Mouse (Mus musculus): ENCODE data around the gene Zeb2.

DNA sequence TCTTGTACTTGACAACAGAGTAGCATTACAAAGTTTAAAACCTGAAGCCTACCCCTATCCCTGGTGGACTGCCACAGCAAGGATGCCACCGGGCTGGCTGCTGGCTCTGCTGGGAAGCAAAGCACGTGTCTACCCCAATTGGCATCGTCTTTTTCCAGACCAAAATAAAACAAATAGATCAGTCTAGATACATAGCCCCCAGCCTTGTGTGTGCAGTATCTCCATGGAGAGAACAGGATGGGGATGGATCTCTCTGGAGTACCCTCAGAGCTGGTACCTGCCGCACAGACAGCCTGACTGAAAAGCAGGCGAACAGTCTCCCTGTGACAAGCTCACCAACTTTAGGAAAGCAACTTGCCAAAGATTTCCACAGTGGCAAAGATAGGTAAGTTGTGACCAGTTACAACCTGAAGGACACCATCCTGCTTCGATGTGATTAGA, 11.9 kb downstream of the Zeb2 start:
- TF ChIP-seq POLR2A (IDR thresholded peaks at IDR 0.05; ENCODE audit: borderline replicate concordance, extremely low read depth, low read depth, low read length) (no peak), CTCF (IDR thresholded peaks at IDR 0.05; ENCODE audit: insufficient read depth, low read length) (no peak)
